Mouse (Mus musculus): ENCODE measurements around the gene Mutyh. TPM values are rescaled to one million over a fixed set of nuclear protein-coding genes. Genes with fewer than 3 reads are reported as not detected.

The Mutyh gene
- 6.5 and 8.3 TPM in 2 replicates for polyA plus RNA-seq (2015; fragmentation: Nextera tagmentation; extraction: Ambion mirVana)

DNA sequence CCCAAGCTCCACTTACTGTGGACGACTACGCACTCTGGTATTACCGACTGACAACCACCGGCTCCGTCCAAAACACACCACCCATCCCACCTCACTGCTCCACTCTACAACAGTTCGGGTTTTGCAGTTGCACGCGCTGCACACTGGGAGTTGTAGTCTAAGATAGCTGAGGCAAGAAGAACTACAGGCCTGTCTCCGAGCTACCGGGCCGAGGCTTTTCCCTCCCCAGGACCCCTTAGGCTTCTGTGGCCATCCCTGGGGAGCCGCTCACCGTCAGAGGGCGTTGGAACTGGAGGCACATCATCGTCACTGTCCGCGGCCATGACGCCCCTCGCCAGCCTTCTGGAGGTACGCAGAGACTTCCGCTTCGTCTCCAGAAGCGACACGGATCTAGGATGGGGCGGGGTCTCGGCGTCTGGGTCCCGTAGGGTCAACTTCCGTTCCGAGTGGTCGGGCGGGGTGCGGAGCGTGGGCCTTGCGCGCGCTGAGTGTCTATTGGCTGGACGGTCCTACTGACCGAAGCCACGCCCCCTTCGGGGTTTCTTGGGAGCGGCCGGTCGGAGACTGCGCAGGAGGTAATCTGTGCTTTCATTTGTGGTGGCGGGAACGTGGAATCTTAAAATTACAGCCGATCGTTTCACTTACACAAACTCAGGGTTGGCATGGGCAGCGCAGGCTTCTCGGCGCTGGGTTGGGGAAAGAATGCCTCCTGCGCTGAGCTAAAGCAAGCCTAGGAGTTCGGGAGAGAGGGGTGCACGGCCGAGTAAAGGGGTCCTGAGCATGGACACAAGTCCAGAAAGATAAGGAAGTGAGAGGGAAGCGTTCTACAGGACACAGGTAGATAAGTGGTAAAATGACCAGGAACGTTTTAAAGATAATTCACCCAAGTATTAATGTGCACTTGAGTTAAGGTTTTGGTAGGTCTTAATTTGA lies at the start of gene Mutyh, which contains the start of gene Toe1:
Mutyh (plus strand) TSS at position 527 of the 933 bp plus-strand sequence.
Toe1 (minus strand) TSS at position 444 of the 933 bp plus-strand sequence.
- H3K27me3 ChIP-seq = no peaks in the 10 kb centered on the region
- no peaks in the 10 kb centered on the region for H3K9me3 ChIP-seq
- peaks cover 31% of the 10 kb centered on the region for H3K36me3 ChIP-seq
- WGBS = 0% methylated on average over 58 of the region's 58 CpGs
- ATAC-seq (ENCODE audit: low read depth) = peak; percentile 99
- H3K27ac ChIP-seq (replicated peaks) = peak within 1 kb of the TSS; percentile 95
- peak within 1 kb of the TSS; percentile 77 for H3K4me2 ChIP-seq
- H3K4me1 ChIP-seq (replicated peaks) = peaks cover 14% of the 10 kb centered on the region
- peak within 1 kb of the TSS; percentile 84 for H3K9ac ChIP-seq
- H3K4me3 ChIP-seq = peak within 1 kb of the TSS; percentile 79

DNA sequence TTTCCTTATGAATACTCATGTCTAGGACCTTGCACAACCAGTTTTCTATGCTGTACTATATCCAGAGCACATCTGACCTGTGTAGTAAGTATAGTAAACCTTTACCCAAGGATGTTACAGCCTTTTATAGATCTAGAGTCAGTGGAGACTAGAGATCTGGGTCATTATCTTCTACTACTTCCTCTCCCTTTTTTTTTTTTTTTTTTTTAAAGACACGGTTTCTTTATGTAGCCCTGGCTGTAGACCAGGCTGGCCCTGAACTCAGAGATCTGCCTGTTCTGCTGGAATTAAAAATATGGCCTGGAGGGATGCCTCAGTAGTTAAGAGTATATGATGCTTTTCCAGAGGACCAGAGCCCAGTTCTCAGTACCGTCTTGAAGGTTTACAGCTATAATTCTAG lies 45.6 kb upstream of the Mutyh start:
- H3K9me3 ChIP-seq = no peaks in the 10 kb centered on the region
- WGBS = 86% methylated on average over 2 of the region's 2 CpGs
- H3K4me3 ChIP-seq = no peak overlapping the region
- ATAC-seq (ENCODE audit: low read depth) = no peak
- H3K4me1 ChIP-seq (replicated peaks) = no peaks in the 10 kb centered on the region
- H3K4me2 ChIP-seq = no peak overlapping the region
- no peaks in the 10 kb centered on the region for H3K36me3 ChIP-seq
- no peaks in the 10 kb centered on the region for H3K27me3 ChIP-seq
- no peak overlapping the region for H3K9ac ChIP-seq
- H3K27ac ChIP-seq (replicated peaks) = no peak overlapping the region

- WGBS = 91% methylated on average over 5 of the region's 5 CpGs
- H3K36me3 ChIP-seq = no peaks in the 10 kb centered on the region
- H3K27ac ChIP-seq (replicated peaks) = no peak overlapping the region
- H3K9me3 ChIP-seq = no peaks in the 10 kb centered on the region
- ATAC-seq (ENCODE audit: low read depth) = no peak
- H3K4me2 ChIP-seq = no peak overlapping the region
- H3K27me3 ChIP-seq = no peaks in the 10 kb centered on the region
- no peak overlapping the region for H3K4me3 ChIP-seq
- no peaks in the 10 kb centered on the region for H3K4me1 ChIP-seq (replicated peaks)
- H3K9ac ChIP-seq = no peak overlapping the region
Observed at GRCm38 (mm10) chr4:116764001-116764400, 43.5 kb upstream of the Mutyh start.

DNA sequence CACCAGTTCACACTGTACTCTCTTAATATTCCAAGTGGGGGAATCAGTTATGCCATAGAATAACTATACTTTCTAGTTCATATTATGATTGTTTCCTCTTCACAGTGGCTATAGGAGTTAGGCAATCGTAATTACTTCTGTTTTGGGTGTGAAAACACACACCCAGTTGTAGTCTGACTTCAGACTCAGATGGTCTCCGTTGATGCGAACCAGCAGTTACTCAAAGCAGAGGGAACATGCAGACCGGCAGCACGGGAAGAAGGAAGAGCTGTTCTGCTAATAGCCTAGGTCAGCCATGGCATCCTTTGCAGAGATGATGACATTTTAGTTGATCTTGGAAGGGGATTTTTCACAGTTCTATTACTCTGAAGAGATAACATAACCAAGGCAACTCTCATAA lies 39.0 kb upstream of the Mutyh start:
- H3K4me2 ChIP-seq = no peak overlapping the region
- no peaks in the 10 kb centered on the region for H3K4me1 ChIP-seq (replicated peaks)
- no peak overlapping the region for H3K9ac ChIP-seq
- no peaks in the 10 kb centered on the region for H3K27me3 ChIP-seq
- 88% methylated on average over 5 of the region's 5 CpGs for WGBS
- no peaks in the 10 kb centered on the region for H3K36me3 ChIP-seq
- no peak overlapping the region for H3K27ac ChIP-seq (replicated peaks)
- no peaks in the 10 kb centered on the region for H3K9me3 ChIP-seq
- no peak overlapping the region for H3K4me3 ChIP-seq
- no peak for ATAC-seq (ENCODE audit: low read depth)

- Histone ChIP-seq H3K9me3 (no peaks in the 10 kb centered on the region), H3K9ac (no peak overlapping the region), H3K27me3 (no peaks in the 10 kb centered on the region), H3K4me3 (no peak overlapping the region), H3K4me1 (replicated peaks) (no peaks in the 10 kb centered on the region), H3K4me2 (no peak overlapping the region), H3K36me3 (no peaks in the 10 kb centered on the region), H3K27ac (replicated peaks) (no peak overlapping the region)
- ATAC-seq (ENCODE audit: low read depth) = no peak
Observed at GRCm38 (mm10) chr4:116769060-116769459, 38.5 kb upstream of the Mutyh start.

- H3K4me3 ChIP-seq = no peak overlapping the region
- H3K27ac ChIP-seq (replicated peaks) = no peak overlapping the region
- WGBS = 93% methylated on average over 5 of the region's 5 CpGs
- H3K27me3 ChIP-seq = no peaks in the 10 kb centered on the region
- H3K36me3 ChIP-seq = no peaks in the 10 kb centered on the region
- no peaks in the 10 kb centered on the region for H3K4me1 ChIP-seq (replicated peaks)
- ATAC-seq (ENCODE audit: low read depth) = no peak
- no peaks in the 10 kb centered on the region for H3K9me3 ChIP-seq
- H3K4me2 ChIP-seq = no peak overlapping the region
- no peak overlapping the region for H3K9ac ChIP-seq
Observed at GRCm38 (mm10) chr4:116776391-116776790, 31.1 kb upstream of the Mutyh start.

- Histone ChIP-seq H3K27me3 (no peaks in the 10 kb centered on the region), H3K4me2 (no peak overlapping the region), H3K9me3 (no peaks in the 10 kb centered on the region), H3K27ac (replicated peaks) (no peak overlapping the region), H3K9ac (no peak overlapping the region), H3K4me1 (replicated peaks) (peaks cover 4% of the 10 kb centered on the region), H3K4me3 (no peak overlapping the region), H3K36me3 (no peaks in the 10 kb centered on the region)
- WGBS = 91% methylated on average over 3 of the region's 3 CpGs
- no peak for ATAC-seq (ENCODE audit: low read depth)
Observed at GRCm38 (mm10) chr4:116777079-116777478, 30.4 kb upstream of the Mutyh start.

DNA sequence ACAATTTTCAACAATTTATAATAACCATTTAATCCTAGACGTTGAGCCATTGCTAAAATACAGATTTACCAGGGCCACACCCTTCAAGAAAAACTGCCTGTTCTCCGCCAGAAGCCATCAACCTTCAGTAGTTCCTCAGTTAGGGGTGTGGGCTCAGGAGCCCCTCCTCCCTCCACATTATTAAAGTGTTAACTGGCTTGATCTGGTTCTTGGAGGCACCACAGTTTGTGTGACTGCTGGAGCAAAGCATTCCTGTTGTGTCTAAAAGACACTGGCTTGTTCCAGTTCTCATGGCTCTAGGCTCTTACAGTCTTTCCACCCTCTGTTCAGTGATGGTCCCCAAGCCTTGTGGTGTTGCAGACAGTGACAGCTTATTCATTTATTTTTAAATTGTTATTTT lies 27.0 kb upstream of the Mutyh start:
- H3K9me3 ChIP-seq = no peaks in the 10 kb centered on the region
- ATAC-seq (ENCODE audit: low read depth) = no peak
- H3K4me2 ChIP-seq = no peak overlapping the region
- peaks cover 12% of the 10 kb centered on the region for H3K4me1 ChIP-seq (replicated peaks)
- no peak overlapping the region for H3K9ac ChIP-seq
- H3K27me3 ChIP-seq = no peaks in the 10 kb centered on the region
- H3K27ac ChIP-seq (replicated peaks) = no peak overlapping the region
- H3K36me3 ChIP-seq = no peaks in the 10 kb centered on the region
- 79% methylated on average over 2 of the region's 2 CpGs for whole genome bisulfite sequencing
- H3K4me3 ChIP-seq = no peak overlapping the region

DNA sequence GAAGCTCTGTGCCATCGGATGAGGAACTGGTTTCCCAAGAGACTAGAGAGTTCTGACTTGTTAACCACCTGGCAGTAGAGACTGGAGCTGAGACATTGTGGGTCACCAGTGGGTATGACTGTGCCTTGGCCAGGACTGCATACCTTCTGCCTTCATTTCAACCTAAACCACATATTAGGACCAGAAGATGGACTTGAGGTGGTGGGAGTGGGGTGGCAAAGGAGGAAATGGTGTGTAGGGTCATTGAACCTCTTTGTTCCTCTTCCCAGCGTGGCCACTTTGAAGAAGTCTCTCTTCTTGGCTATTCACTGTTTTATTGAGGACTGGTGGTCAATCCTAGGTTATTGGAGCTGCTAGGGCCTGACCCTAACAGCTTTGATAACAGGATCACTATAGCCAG lies 26.2 kb upstream of the Mutyh start:
- WGBS = 24% methylated on average over 2 of the region's 2 CpGs
- H3K36me3 ChIP-seq = no peaks in the 10 kb centered on the region
- peaks cover 12% of the 10 kb centered on the region for H3K4me1 ChIP-seq (replicated peaks)
- H3K9ac ChIP-seq = no peak overlapping the region
- H3K27me3 ChIP-seq = no peaks in the 10 kb centered on the region
- H3K9me3 ChIP-seq = no peaks in the 10 kb centered on the region
- H3K27ac ChIP-seq (replicated peaks) = no peak overlapping the region
- no peak for ATAC-seq (ENCODE audit: low read depth)
- no peak overlapping the region for H3K4me2 ChIP-seq
- H3K4me3 ChIP-seq = no peak overlapping the region

GRCm38 (mm10) chr4:116782171-116782570 lies 25.4 kb upstream of the Mutyh start:
- no peaks in the 10 kb centered on the region for H3K36me3 ChIP-seq
- H3K9me3 ChIP-seq = no peaks in the 10 kb centered on the region
- no peak overlapping the region for H3K27ac ChIP-seq (replicated peaks)
- H3K4me2 ChIP-seq = no peak overlapping the region
- no peak for ATAC-seq (ENCODE audit: low read depth)
- no peak overlapping the region for H3K9ac ChIP-seq
- H3K4me1 ChIP-seq (replicated peaks) = peaks cover 12% of the 10 kb centered on the region
- no peak overlapping the region for H3K4me3 ChIP-seq
- 6% methylated on average over 8 of the region's 8 CpGs for WGBS
- H3K27me3 ChIP-seq = no peaks in the 10 kb centered on the region

DNA sequence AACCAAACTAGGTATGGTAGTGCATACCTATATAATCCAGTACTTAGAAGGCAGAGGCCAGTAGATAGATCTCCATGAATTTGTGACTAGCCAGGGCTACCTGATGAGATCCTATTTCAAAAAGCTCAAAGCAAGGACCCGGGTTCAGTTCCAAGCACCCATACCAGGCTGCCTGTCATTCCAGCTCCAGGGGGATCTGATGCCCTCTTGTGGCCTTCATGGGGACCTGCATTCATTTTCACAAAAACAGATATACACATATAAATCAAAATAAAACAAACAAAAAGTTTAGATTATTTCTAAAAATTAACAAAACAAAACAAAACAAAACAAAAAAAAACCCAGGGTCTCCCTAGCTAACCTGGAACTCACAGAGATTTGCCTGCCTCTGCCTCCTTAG lies 20.9 kb upstream of the Mutyh start:
- Histone ChIP-seq H3K27ac (replicated peaks) (no peak overlapping the region), H3K9me3 (no peaks in the 10 kb centered on the region), H3K36me3 (no peaks in the 10 kb centered on the region), H3K4me1 (replicated peaks) (peaks cover 12% of the 10 kb centered on the region), H3K4me2 (no peak overlapping the region), H3K9ac (no peak overlapping the region), H3K4me3 (no peak overlapping the region), H3K27me3 (no peaks in the 10 kb centered on the region)
- ATAC-seq (ENCODE audit: low read depth) = no peak
- 97% methylated on average over 1 of the region's 1 CpGs for WGBS

GRCm38 (mm10) chr4:116787985-116788760 lies 19.4 kb upstream of the Mutyh start:
- Histone ChIP-seq H3K4me1 (replicated peaks) (no peaks in the 10 kb centered on the region), H3K4me3 (no peak overlapping the region), H3K27ac (replicated peaks) (no peak overlapping the region), H3K27me3 (no peaks in the 10 kb centered on the region), H3K4me2 (no peak overlapping the region), H3K9me3 (no peaks in the 10 kb centered on the region), H3K9ac (no peak overlapping the region), H3K36me3 (no peaks in the 10 kb centered on the region)
- 44% methylated on average over 7 of the region's 7 CpGs for WGBS
- ATAC-seq (ENCODE audit: low read depth) = no peak
